28 mouse cellular contexts compared by ENCODE assay signal in the genomic region with DNA sequence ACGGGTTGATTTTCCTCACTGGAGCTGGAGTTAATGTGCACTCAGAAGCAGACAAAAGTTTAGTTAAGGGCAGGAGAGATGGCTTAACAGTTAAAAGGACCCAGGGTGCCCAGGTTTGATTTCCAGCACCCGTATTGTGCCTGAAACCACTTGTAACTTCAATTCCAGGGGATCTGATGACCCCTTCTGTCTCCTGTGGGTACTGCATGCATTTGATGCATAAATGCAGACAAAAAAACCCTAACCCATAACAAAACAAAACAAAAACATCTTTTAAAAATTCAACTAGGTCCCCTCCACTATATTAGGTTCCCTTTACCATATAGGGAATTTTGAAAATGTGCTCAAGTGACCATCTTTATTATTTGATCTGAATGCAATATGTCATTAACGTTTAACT.
DNase-seq lines count a peak whose midpoint lies in the region; ATAC-seq and TF ChIP-seq lines count a peak whose summit lies in the region.
"Had no signal": no experiment of that assay in that cellular context is flagged by ENCODE, and none has a peak within 500 bp of the region (broad histone marks: within the 10 kb centered on the region; RNA-seq: fewer than 3 reads in every experiment).

No protein-coding gene starts in this region.

- peak; percentile 10; the same call in 1 of the 2 replicates for TF ChIP-seq CTCF in heart, adult 2 months (IDR thresholded peaks at IDR 0.05)
- peak; percentile 14 for TF ChIP-seq CTCF in left cerebral cortex, adult 2 months (IDR thresholded peaks at IDR 0.05)
- peak; percentile 25; the same call in 1 of the 2 replicates for TF ChIP-seq CTCF in stomach, postnatal 0 days (IDR thresholded peaks at IDR 0.05; ENCODE audit: low read depth)

- no peak for DNase-seq in heart, adult 2 months
- no peak for DNase-seq in left cerebral cortex, adult 2 months (ENCODE audit: extremely low spot score in 1 of 2, low spot score in 2 of 2)
- no peak for DNase-seq in left cerebral cortex, postnatal 4 days
- DNase-seq in midbrain, embryonic 11.5 days (ENCODE audit: low spot score, missing footprints) = peak; percentile 74
- no peak for DNase-seq in stomach, postnatal 0 days (ENCODE audit: low spot score)
- no peak for DNase-seq in ovary, postnatal 14 days (ENCODE audit: low spot score)
- DNase-seq: adrenal gland, adult 2 months; adrenal gland, postnatal 36 days; cerebellum, adult 9-10 months; cerebellum, postnatal 36 days; gastrocnemius, postnatal 25 days; heart, adult 11 months; heart, postnatal 4 days; kidney, adult 2 months; liver, embryonic 13.5 days had no signal

- H3K9me3 ChIP-seq in heart, embryonic 12.5 days (replicated peaks) = no peaks in the 10 kb centered on the region; the same call in 1 of the 2 replicates
- H3K9me3 ChIP-seq in midbrain, embryonic 11.5 days (ENCODE audit: control insufficient read depth, low read length) = peaks cover 3% of the 10 kb centered on the region; the same call in 1 of the 2 replicates
- no peaks in the 10 kb centered on the region; the same call in 1 of the 2 replicates for H3K9me3 ChIP-seq in midbrain, embryonic 16.5 days (replicated peaks; ENCODE audit: control insufficient read depth, low read length, poor library complexity, severe bottlenecking)
- no peaks in the 10 kb centered on the region for H3K9me3 ChIP-seq in stomach, postnatal 0 days (ENCODE audit: control insufficient read depth, low read length)

- TF ChIP-seq EP300 in heart, adult 2 months (IDR thresholded peaks at IDR 0.05; ENCODE audit: insufficient read depth, low read depth, low read length) = no peak
- no peak for TF ChIP-seq EP300 in stomach, postnatal 0 days (optimal IDR thresholded peaks at IDR 0.05)

- no peaks in the 10 kb centered on the region for H3K27me3 ChIP-seq in heart, adult 2 months (ENCODE audit: control insufficient read depth, insufficient read depth, low read length)
- H3K27me3 ChIP-seq in heart, embryonic 12.5 days (replicated peaks) = no peaks in the 10 kb centered on the region
- no peaks in the 10 kb centered on the region for H3K27me3 ChIP-seq in midbrain, embryonic 11.5 days (ENCODE audit: control insufficient read depth, insufficient read depth, low read length)
- no peaks in the 10 kb centered on the region for H3K27me3 ChIP-seq in midbrain, embryonic 16.5 days (ENCODE audit: control insufficient read depth, insufficient read depth, low read depth, low read length)
- H3K27me3 ChIP-seq in stomach, postnatal 0 days (ENCODE audit: control insufficient read depth, insufficient read depth, low read length) = no peaks in the 10 kb centered on the region
- H3K27me3 ChIP-seq: CH12.LX; limb, embryonic 13.5 days; liver, embryonic 13.5 days; lung, embryonic 15.5 days; midbrain, embryonic 15.5 days; neural tube, embryonic 12.5 days had no signal

- no peak overlapping the region for H3K4me3 ChIP-seq in heart, adult 2 months
- H3K4me3 ChIP-seq in heart, embryonic 12.5 days = no peak overlapping the region
- no peak overlapping the region for H3K4me3 ChIP-seq in left cerebral cortex, adult 2 months
- no peak overlapping the region for H3K4me3 ChIP-seq in midbrain, embryonic 11.5 days (ENCODE audit: low read depth, low read length)
- H3K4me3 ChIP-seq in midbrain, embryonic 16.5 days (ENCODE audit: low read depth, low read length) = no peak overlapping the region
- H3K4me3 ChIP-seq in stomach, postnatal 0 days (ENCODE audit: low read depth, low read length) = no peak overlapping the region
- H3K4me3 ChIP-seq: limb, embryonic 13.5 days; liver, embryonic 13.5 days; lung, embryonic 15.5 days; midbrain, embryonic 15.5 days; myocyte; neural tube, embryonic 12.5 days had no signal

- intact Hi-C loops in heart, adult 2 months (cut with DNase I) = no loop called here
- intact Hi-C loops in left cerebral cortex, adult 2 months (cut with DNase I) = no loop called here
- intact Hi-C loops in left cerebral cortex, postnatal 4 days (cut with DNase I) = no loop called here

- H3K27ac ChIP-seq in heart, adult 2 months = no peak overlapping the region
- H3K27ac ChIP-seq in heart, embryonic 12.5 days (ENCODE audit: poor library complexity, severe bottlenecking) = no peak overlapping the region
- no peak overlapping the region for H3K27ac ChIP-seq in left cerebral cortex, adult 2 months
- no peak overlapping the region for H3K27ac ChIP-seq in midbrain, embryonic 11.5 days (ENCODE audit: low read depth, low read length)
- no peak overlapping the region for H3K27ac ChIP-seq in midbrain, embryonic 16.5 days (ENCODE audit: low read length)
- no peak overlapping the region for H3K27ac ChIP-seq in stomach, postnatal 0 days (replicated peaks)
- H3K27ac ChIP-seq: hindbrain, embryonic 14.5 days; limb, embryonic 13.5 days; liver, embryonic 13.5 days; lung, embryonic 15.5 days; macrophage; midbrain, embryonic 15.5 days; neural tube, embryonic 12.5 days had no signal

- no peaks in the 10 kb centered on the region for H3K36me3 ChIP-seq in heart, adult 2 months (ENCODE audit: control insufficient read depth, insufficient read depth, low read length)
- no peaks in the 10 kb centered on the region for H3K36me3 ChIP-seq in heart, embryonic 12.5 days
- H3K36me3 ChIP-seq in midbrain, embryonic 11.5 days (ENCODE audit: control insufficient read depth, insufficient read depth, low read length) = no peaks in the 10 kb centered on the region
- no peaks in the 10 kb centered on the region for H3K36me3 ChIP-seq in midbrain, embryonic 16.5 days (ENCODE audit: control insufficient read depth, insufficient read depth, low read length)
- no peaks in the 10 kb centered on the region for H3K36me3 ChIP-seq in stomach, postnatal 0 days (ENCODE audit: control insufficient read depth, insufficient read depth, low read length)
- H3K36me3 ChIP-seq: limb, embryonic 13.5 days; liver, embryonic 13.5 days; lung, embryonic 15.5 days; midbrain, embryonic 15.5 days; neural tube, embryonic 12.5 days had no signal

- no peak overlapping the region for H3K4me2 ChIP-seq in heart, embryonic 12.5 days
- no peak overlapping the region for H3K4me2 ChIP-seq in midbrain, embryonic 11.5 days
- no peak overlapping the region for H3K4me2 ChIP-seq in midbrain, embryonic 16.5 days (ENCODE audit: low read length)
- no peak overlapping the region for H3K4me2 ChIP-seq in stomach, postnatal 0 days (replicated peaks; ENCODE audit: low read depth)
- H3K4me2 ChIP-seq: heart, embryonic 11.5 days; hindbrain, embryonic 14.5 days; limb, embryonic 13.5 days; liver, embryonic 13.5 days; lung, embryonic 15.5 days; midbrain, embryonic 15.5 days; neural tube, embryonic 12.5 days had no signal

- no peaks in the 10 kb centered on the region for H3K4me1 ChIP-seq in heart, adult 2 months (ENCODE audit: control insufficient read depth, insufficient read depth, low read length)
- no peaks in the 10 kb centered on the region for H3K4me1 ChIP-seq in heart, embryonic 12.5 days (replicated peaks)
- H3K4me1 ChIP-seq in midbrain, embryonic 11.5 days (ENCODE audit: control insufficient read depth, insufficient read depth, low read length) = no peaks in the 10 kb centered on the region
- no peaks in the 10 kb centered on the region for H3K4me1 ChIP-seq in midbrain, embryonic 16.5 days (ENCODE audit: control insufficient read depth, insufficient read depth, low read length)
- H3K4me1 ChIP-seq in stomach, postnatal 0 days (replicated peaks; ENCODE audit: control insufficient read depth, insufficient read depth) = no peaks in the 10 kb centered on the region
- H3K4me1 ChIP-seq: liver, embryonic 13.5 days; lung, embryonic 15.5 days had no signal

- no peak overlapping the region for H3K9ac ChIP-seq in heart, adult 2 months (ENCODE audit: low read depth, low read length)
- no peak overlapping the region for H3K9ac ChIP-seq in heart, embryonic 12.5 days
- H3K9ac ChIP-seq in midbrain, embryonic 11.5 days (ENCODE audit: low read length) = no peak overlapping the region
- no peak overlapping the region for H3K9ac ChIP-seq in midbrain, embryonic 16.5 days (ENCODE audit: low read depth, low read length)
- no peak overlapping the region for H3K9ac ChIP-seq in stomach, postnatal 0 days (ENCODE audit: low read length)
- H3K9ac ChIP-seq: hindbrain, embryonic 14.5 days; limb, embryonic 13.5 days; liver, embryonic 13.5 days; lung, embryonic 15.5 days; midbrain, embryonic 15.5 days; neural tube, embryonic 12.5 days had no signal

- ATAC-seq in heart, embryonic 12.5 days (ENCODE audit: insufficient number of reproducible peaks, low FRiP score) = no peak
- ATAC-seq in midbrain, embryonic 11.5 days (ENCODE audit: low FRiP score) = no peak
- no peak for ATAC-seq in midbrain, embryonic 16.5 days
- ATAC-seq in stomach, postnatal 0 days (ENCODE audit: low FRiP score, low TSS enrichment) = no peak
- ATAC-seq: activated CD4-positive, CD25-positive, alpha-beta regulatory T cell, adult 4 months; inflammation-experienced regulatory T-cells, adult 6 months had no signal

- 87% methylated on average over 3 of the region's 3 CpGs for whole genome bisulfite sequencing in heart, adult 2 months
- 91% methylated on average over 3 of the region's 3 CpGs for whole genome bisulfite sequencing in heart, embryonic 12.5 days
- WGBS in midbrain, embryonic 11.5 days = 94% methylated on average over 3 of the region's 3 CpGs
- 97% methylated on average over 3 of the region's 3 CpGs for whole genome bisulfite sequencing in midbrain, embryonic 16.5 days
- WGBS in stomach, postnatal 0 days = 91% methylated on average over 3 of the region's 3 CpGs

- no peaks in the 10 kb centered on the region for H3K79me2 ChIP-seq in heart, adult 2 months (replicated peaks; ENCODE audit: control insufficient read depth, insufficient read depth, low read length)

- no peak for TF ChIP-seq POLR2A in heart, adult 2 months (IDR thresholded peaks at IDR 0.05; ENCODE audit: insufficient read depth, low read depth, low read length)
